Mouse (Mus musculus): ENCODE data around the gene Bfar. TPM values are rescaled to one million over a fixed set of nuclear protein-coding genes. Genes with fewer than 3 reads are reported as not detected.
A peak's percentile ranks its signal among the peaks of the same experiment; 100 is the strongest.
"Not testable (repeated sequence)": the region's sequence is repeated elsewhere in the genome, so short reads cannot be mapped to it uniquely, and the experiment has no call there.

Bfar gene
- total and polyA plus RNA-seq, 3 experiments = 3.5 to 34.6 (median 32.5) TPM

- DNase-seq (ENCODE audit: low spot score) (no peak), ATAC-seq (ENCODE audit: extremely low read depth, insufficient number of reproducible peaks, low FRiP score, poor library complexity, severe bottlenecking) (no peak)
- Histone ChIP-seq H3K4me3 (ENCODE audit: low read depth, low read length) (no peak overlapping the region), H3K27me3 (ENCODE audit: insufficient read depth, low read length) (no peaks in the 10 kb centered on the region), H3K4me1 (ENCODE audit: insufficient read depth, low read depth, low read length) (no peaks in the 10 kb centered on the region), H3K36me3 (replicated peaks) (peaks cover 80% of the 10 kb centered on the region), H3K9me3 (replicated peaks) (no peaks in the 10 kb centered on the region)
- TF ChIP-seq GATA1 (IDR thresholded peaks at IDR 0.05; ENCODE audit: borderline replicate concordance, low read length) = no peak
- no peak for TF ChIP-seq TAL1 (conservative IDR thresholded peaks at IDR 0.05; ENCODE audit: low read depth, low read length)
- TF ChIP-seq GATA2 (IDR thresholded peaks at IDR 0.05; ENCODE audit: borderline replicate concordance, low read depth, low read length) = no peak
- TF ChIP-seq CTCF (IDR thresholded peaks at IDR 0.05; ENCODE audit: low read depth, low read length) = no peak
- TF ChIP-seq POLR2AphosphoS5 (IDR thresholded peaks at IDR 0.05; ENCODE audit: insufficient replicate concordance, low read depth, low read length) = no peak
Measured at GRCm38 (mm10) chr16:13645930-13646329, 25.7 kb upstream of the Bfar start.

- peaks cover 82% of the 10 kb centered on the region for H3K36me3 ChIP-seq (replicated peaks)
- H3K4me3 ChIP-seq (ENCODE audit: low read depth, low read length) = no peak overlapping the region
- peaks cover 12% of the 10 kb centered on the region for H3K4me1 ChIP-seq (ENCODE audit: insufficient read depth, low read depth, low read length)
- H3K27me3 ChIP-seq (ENCODE audit: insufficient read depth, low read length) = no peaks in the 10 kb centered on the region
- ATAC-seq (ENCODE audit: extremely low read depth, insufficient number of reproducible peaks, low FRiP score, poor library complexity, severe bottlenecking) (no peak), DNase-seq (ENCODE audit: low spot score) (no peak)
- no peaks in the 10 kb centered on the region for H3K9me3 ChIP-seq (replicated peaks)
- no peak for TF ChIP-seq CTCF (IDR thresholded peaks at IDR 0.05; ENCODE audit: low read depth, low read length)
- no peak for TF ChIP-seq GATA1 (IDR thresholded peaks at IDR 0.05; ENCODE audit: borderline replicate concordance, low read length)
- TF ChIP-seq TAL1 (conservative IDR thresholded peaks at IDR 0.05; ENCODE audit: low read depth, low read length) = no peak
- TF ChIP-seq POLR2AphosphoS5 (IDR thresholded peaks at IDR 0.05; ENCODE audit: insufficient replicate concordance, low read depth, low read length) = no peak
- TF ChIP-seq GATA2 (IDR thresholded peaks at IDR 0.05; ENCODE audit: borderline replicate concordance, low read depth, low read length) = no peak
Measured at GRCm38 (mm10) chr16:13658886-13659285, 12.8 kb upstream of the Bfar start.

GRCm38 (mm10) chr16:13660736-13661135, 10.9 kb upstream of the Bfar start:
- Histone ChIP-seq H3K4me3 (ENCODE audit: low read depth, low read length) (no peak overlapping the region), H3K9me3 (replicated peaks) (no peaks in the 10 kb centered on the region), H3K4me1 (ENCODE audit: insufficient read depth, low read depth, low read length) (peaks cover 17% of the 10 kb centered on the region), H3K36me3 (replicated peaks) (peaks cover 79% of the 10 kb centered on the region), H3K27me3 (ENCODE audit: insufficient read depth, low read length) (no peaks in the 10 kb centered on the region)
- no peak for ATAC-seq (ENCODE audit: extremely low read depth, insufficient number of reproducible peaks, low FRiP score, poor library complexity, severe bottlenecking)
- DNase-seq (ENCODE audit: low spot score) = no peak
- TF ChIP-seq GATA1 (IDR thresholded peaks at IDR 0.05; ENCODE audit: borderline replicate concordance, low read length) = no peak
- TF ChIP-seq CTCF (IDR thresholded peaks at IDR 0.05; ENCODE audit: low read depth, low read length) = no peak
- no peak for TF ChIP-seq TAL1 (conservative IDR thresholded peaks at IDR 0.05; ENCODE audit: low read depth, low read length)
- TF ChIP-seq GATA2 (IDR thresholded peaks at IDR 0.05; ENCODE audit: borderline replicate concordance, low read depth, low read length) = no peak
- no peak for TF ChIP-seq POLR2AphosphoS5 (IDR thresholded peaks at IDR 0.05; ENCODE audit: insufficient replicate concordance, low read depth, low read length)

DNA sequence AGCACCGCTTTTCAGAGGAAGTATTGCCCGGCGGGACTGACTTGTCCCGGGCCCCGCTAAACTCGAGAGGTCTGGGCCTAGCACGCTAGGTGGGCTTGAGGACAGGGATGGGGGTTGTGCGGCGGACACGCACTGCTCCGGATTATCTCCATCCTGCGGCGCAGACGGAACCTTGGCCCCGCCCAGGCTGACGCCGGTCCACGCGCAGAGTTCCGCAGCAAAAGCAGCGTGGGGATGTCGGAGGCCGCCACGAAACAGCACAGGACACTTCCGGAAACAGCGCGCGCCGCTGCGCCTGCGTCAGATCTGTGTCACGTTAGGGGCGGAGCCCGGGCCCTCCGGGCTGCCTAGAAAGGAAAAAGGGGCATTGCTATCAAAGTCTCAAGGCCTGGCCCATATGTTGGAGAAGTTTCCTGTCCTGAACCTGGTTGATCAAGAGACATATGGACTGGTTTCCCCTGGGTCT, 3.7 kb upstream of the Bfar start, which contains the start of gene Parn:
Gene Parn, minus strand, starts transcription at position 293 of the 466 bp plus-strand sequence.
- peaks cover 56% of the 10 kb centered on the region for H3K4me1 ChIP-seq (ENCODE audit: insufficient read depth, low read depth, low read length)
- peak within 1 kb of the TSS; percentile 81 for H3K4me3 ChIP-seq (ENCODE audit: low read depth, low read length)
- no peaks in the 10 kb centered on the region for H3K9me3 ChIP-seq (replicated peaks)
- H3K36me3 ChIP-seq (replicated peaks) = peaks cover 33% of the 10 kb centered on the region
- no peaks in the 10 kb centered on the region for H3K27me3 ChIP-seq (ENCODE audit: insufficient read depth, low read length)
- no peak for TF ChIP-seq POLR2AphosphoS5 (IDR thresholded peaks at IDR 0.05; ENCODE audit: insufficient replicate concordance, low read depth, low read length)
- no peak for TF ChIP-seq TAL1 (conservative IDR thresholded peaks at IDR 0.05; ENCODE audit: low read depth, low read length)
- TF ChIP-seq GATA2 (IDR thresholded peaks at IDR 0.05; ENCODE audit: borderline replicate concordance, low read depth, low read length) = no peak
- no peak for TF ChIP-seq CTCF (IDR thresholded peaks at IDR 0.05; ENCODE audit: low read depth, low read length)
- TF ChIP-seq GATA1 (IDR thresholded peaks at IDR 0.05; ENCODE audit: borderline replicate concordance, low read length) = no peak
- peak; percentile 74 for DNase-seq (ENCODE audit: low spot score)
- ATAC-seq (ENCODE audit: extremely low read depth, insufficient number of reproducible peaks, low FRiP score, poor library complexity, severe bottlenecking) = peak; percentile 69

DNA sequence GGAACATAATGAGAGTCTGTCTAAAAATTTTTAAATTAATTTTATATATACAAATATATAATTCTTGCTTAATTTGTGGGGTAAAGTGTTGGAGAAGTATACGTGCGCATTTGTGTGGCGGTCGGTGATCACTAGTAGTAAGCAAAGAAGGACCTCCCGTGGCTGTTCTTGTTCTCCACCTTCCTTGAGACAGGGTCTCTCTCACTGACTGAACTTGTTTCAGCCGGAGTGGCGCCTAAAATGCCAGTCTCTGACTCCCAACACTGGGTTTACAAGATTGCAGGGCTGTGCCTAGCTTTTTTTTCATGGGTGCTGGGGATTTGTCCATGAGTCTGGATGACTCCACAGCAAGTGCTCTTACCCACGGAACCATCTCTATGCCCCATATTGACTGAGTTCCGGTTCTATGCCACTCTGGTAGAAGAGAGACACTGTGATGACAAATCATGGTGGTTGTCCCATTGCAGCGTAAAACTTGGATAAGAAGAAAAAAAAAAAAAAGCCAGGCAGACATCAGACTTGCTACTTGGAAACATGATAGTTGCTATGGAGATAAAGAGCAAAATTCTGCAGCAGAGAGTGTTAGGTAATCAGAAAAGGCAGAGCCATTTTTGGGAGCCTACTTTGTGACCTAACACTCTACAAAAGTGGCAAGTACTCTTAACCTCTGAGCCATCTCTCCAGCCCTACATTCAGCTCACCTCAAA, 3.1 kb upstream of the Bfar start:
- ATAC-seq (ENCODE audit: extremely low read depth, insufficient number of reproducible peaks, low FRiP score, poor library complexity, severe bottlenecking) = no peak
- peak overlapping the region; percentile 81; the same call in 1 of the 2 replicates for H3K4me3 ChIP-seq (ENCODE audit: low read depth, low read length)
- peaks cover 27% of the 10 kb centered on the region for H3K36me3 ChIP-seq (replicated peaks)
- H3K4me1 ChIP-seq (ENCODE audit: insufficient read depth, low read depth, low read length) = peaks cover 58% of the 10 kb centered on the region
- H3K9me3 ChIP-seq (replicated peaks) = no peaks in the 10 kb centered on the region
- no peaks in the 10 kb centered on the region for H3K27me3 ChIP-seq (ENCODE audit: insufficient read depth, low read length)
- no peak for TF ChIP-seq CTCF (IDR thresholded peaks at IDR 0.05; ENCODE audit: low read depth, low read length)
- no peak for TF ChIP-seq POLR2AphosphoS5 (IDR thresholded peaks at IDR 0.05; ENCODE audit: insufficient replicate concordance, low read depth, low read length)
- TF ChIP-seq TAL1 (conservative IDR thresholded peaks at IDR 0.05; ENCODE audit: low read depth, low read length) = no peak
- no peak for TF ChIP-seq GATA2 (IDR thresholded peaks at IDR 0.05; ENCODE audit: borderline replicate concordance, low read depth, low read length)
- no peak for TF ChIP-seq GATA1 (IDR thresholded peaks at IDR 0.05; ENCODE audit: borderline replicate concordance, low read length)
- DNase-seq (ENCODE audit: low spot score) = no peak

DNA sequence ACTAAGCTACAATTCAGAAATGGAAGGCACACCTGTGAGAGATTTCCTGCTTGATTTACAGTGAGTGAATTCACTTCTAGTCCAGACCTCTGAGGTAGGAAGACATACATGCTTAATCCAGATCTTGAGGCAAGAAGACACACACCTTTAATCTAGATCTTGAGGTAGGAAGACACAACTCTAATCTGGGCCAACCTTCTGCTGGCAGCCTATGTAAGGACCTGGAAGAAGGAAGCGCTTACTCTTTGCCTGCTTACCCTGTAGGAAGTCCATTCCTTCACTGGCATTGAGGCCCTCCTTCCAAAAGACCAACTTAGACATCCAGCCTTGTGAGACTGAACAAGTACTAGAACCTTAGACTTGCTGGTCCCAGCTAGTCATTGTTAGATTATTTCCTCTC, 2.4 kb upstream of the Bfar start:
- peaks cover 25% of the 10 kb centered on the region for H3K36me3 ChIP-seq (replicated peaks)
- peaks cover 57% of the 10 kb centered on the region for H3K4me1 ChIP-seq (ENCODE audit: insufficient read depth, low read depth, low read length)
- DNase-seq (ENCODE audit: low spot score) = no peak
- no peaks in the 10 kb centered on the region for H3K27me3 ChIP-seq (ENCODE audit: insufficient read depth, low read length)
- ATAC-seq (ENCODE audit: extremely low read depth, insufficient number of reproducible peaks, low FRiP score, poor library complexity, severe bottlenecking) = no peak
- no peak for TF ChIP-seq GATA2 (IDR thresholded peaks at IDR 0.05; ENCODE audit: borderline replicate concordance, low read depth, low read length)
- no peak for TF ChIP-seq POLR2AphosphoS5 (IDR thresholded peaks at IDR 0.05; ENCODE audit: insufficient replicate concordance, low read depth, low read length)
- no peak for TF ChIP-seq GATA1 (IDR thresholded peaks at IDR 0.05; ENCODE audit: borderline replicate concordance, low read length)
- no peak for TF ChIP-seq TAL1 (conservative IDR thresholded peaks at IDR 0.05; ENCODE audit: low read depth, low read length)
- no peak for TF ChIP-seq CTCF (IDR thresholded peaks at IDR 0.05; ENCODE audit: low read depth, low read length)
- H3K9me3 ChIP-seq (replicated peaks) = no peaks in the 10 kb centered on the region
- H3K4me3 ChIP-seq (ENCODE audit: low read depth, low read length) = no peak overlapping the region

DNA sequence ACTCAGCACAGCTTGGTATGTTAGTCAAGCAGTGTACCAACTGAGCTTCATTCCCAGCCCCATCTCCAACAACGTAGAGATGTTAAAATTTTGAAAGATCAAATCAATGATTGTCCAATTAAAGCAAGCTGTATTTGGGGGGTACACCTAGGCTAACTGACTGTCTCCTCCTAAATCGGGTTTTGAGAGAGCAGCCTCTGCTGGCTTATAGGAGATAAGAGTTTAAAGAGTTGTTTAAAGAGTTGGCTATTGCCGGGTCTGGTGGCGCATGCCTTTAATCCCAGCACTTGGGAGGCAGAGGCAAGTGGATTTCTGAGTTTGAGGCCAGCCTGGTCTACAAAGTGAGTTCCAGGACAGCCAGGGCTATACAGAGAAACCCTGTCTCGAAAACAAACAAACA, 762 bp upstream of the Bfar start:
- peaks cover 24% of the 10 kb centered on the region for H3K36me3 ChIP-seq (replicated peaks)
- H3K27me3 ChIP-seq (ENCODE audit: insufficient read depth, low read length); H3K9me3 ChIP-seq (replicated peaks); ATAC-seq (ENCODE audit: extremely low read depth, insufficient number of reproducible peaks, low FRiP score, poor library complexity, severe bottlenecking); H3K4me3 ChIP-seq (ENCODE audit: low read depth, low read length); DNase-seq (ENCODE audit: low spot score): not testable (repeated sequence)
- H3K4me1 ChIP-seq (ENCODE audit: insufficient read depth, low read depth, low read length) = peaks cover 51% of the 10 kb centered on the region

Data from G1E (cell line).